32 mouse cellular contexts compared by ENCODE assay signal in genomic region chr11:49124169-49124568, GRCm38 (mm10). TPM values are rescaled to one million over a fixed set of nuclear protein-coding genes. Genes with fewer than 3 reads are reported as not detected.
DNase-seq lines count a peak whose midpoint lies in the region; ATAC-seq lines count a peak whose summit lies in the region.
"Had no signal": no experiment of that assay in that cellular context is flagged by ENCODE, and none has a peak within 500 bp of the region (broad histone marks: within the 10 kb centered on the region; RNA-seq: fewer than 3 reads in every experiment).

No protein-coding gene starts in this region.

- no peak overlapping the region for H3K9ac ChIP-seq in liver, embryonic 12.5 days
- H3K9ac ChIP-seq: embryonic facial prominence, embryonic 13.5 days; forebrain, embryonic 15.5 days; heart, embryonic 12.5 days; intestine, embryonic 15.5 days; limb, embryonic 12.5 days had no signal

- no peak for DNase-seq in frontal cortex, postnatal 10 days (ENCODE audit: low spot score in 2 of 2)
- DNase-seq in ZHBTc4 (ENCODE audit: low read depth, low spot score): peak; percentile 21
- no peak for DNase-seq in thymus, postnatal 25 days
- no peak for DNase-seq in spleen, postnatal 14 days (ENCODE audit: low spot score in 2 of 2)
- no peak for DNase-seq in cerebellum, postnatal 10 days
- DNase-seq in urinary bladder, postnatal 10 days (ENCODE audit: low spot score): no peak
- DNase-seq: adrenal gland, adult 2 months; cerebellum, adult 9-10 months; gastrocnemius, postnatal 25 days; heart, adult 18-20 months; heart, postnatal 10 days; kidney, adult 9 months; kidney, postnatal 14 days; lung, adult 2 months; lung, postnatal 14 days; thymus, adult 18-20 months; thymus, postnatal 4 days had no signal

- WGBS in liver, embryonic 12.5 days (ENCODE audit: insufficient replicate concordance): 70% methylated on average over 2 of the region's 2 CpGs

- H3K4me2 ChIP-seq in liver, embryonic 12.5 days: no peak overlapping the region
- H3K4me2 ChIP-seq: embryonic facial prominence, embryonic 13.5 days; forebrain, embryonic 15.5 days; heart, embryonic 12.5 days; intestine, embryonic 15.5 days; limb, embryonic 12.5 days; midbrain, embryonic 11.5 days had no signal

- no peaks in the 10 kb centered on the region for H3K9me3 ChIP-seq in liver, embryonic 12.5 days (replicated peaks)
- H3K9me3 ChIP-seq: embryonic facial prominence, embryonic 13.5 days; forebrain, embryonic 15.5 days; heart, embryonic 12.5 days; hindbrain, embryonic 10.5 days; intestine, embryonic 15.5 days; limb, embryonic 12.5 days had no signal

- peak; percentile 86 for ATAC-seq in frontal cortex, adult (ENCODE audit: low TSS enrichment)
- peak; percentile 63; the same call in 1 of the 2 replicates for ATAC-seq in liver, embryonic 12.5 days
- ATAC-seq: CD4-positive, CD25-positive, alpha-beta regulatory T cell, adult 4 months; forebrain, embryonic 15.5 days; hindbrain, embryonic 16.5 days; intestine, embryonic 15.5 days had no signal

- 0 out of 2 replicates have a peak overlapping the region, but pooled peaks have one; percentile 28 for H3K27ac ChIP-seq in liver, embryonic 12.5 days
- H3K27ac ChIP-seq: embryonic facial prominence, embryonic 13.5 days; forebrain, embryonic 15.5 days; hindbrain, embryonic 10.5 days; intestine, embryonic 15.5 days; limb, embryonic 12.5 days had no signal

- no peak overlapping the region for H3K4me3 ChIP-seq in liver, embryonic 12.5 days
- H3K4me3 ChIP-seq: embryonic facial prominence, embryonic 13.5 days; forebrain, embryonic 15.5 days; heart, embryonic 12.5 days; hindbrain, embryonic 10.5 days; intestine, embryonic 15.5 days; limb, embryonic 12.5 days had no signal

- H3K36me3 ChIP-seq in liver, embryonic 12.5 days: no peaks in the 10 kb centered on the region
- H3K36me3 ChIP-seq: embryonic facial prominence, embryonic 13.5 days; forebrain, embryonic 15.5 days; heart, embryonic 12.5 days; hindbrain, embryonic 10.5 days; intestine, embryonic 15.5 days; limb, embryonic 12.5 days had no signal

- peaks cover 11% of the 10 kb centered on the region; the same call in 1 of the 2 replicates for H3K4me1 ChIP-seq in liver, embryonic 12.5 days
- H3K4me1 ChIP-seq: embryonic facial prominence, embryonic 13.5 days; forebrain, embryonic 15.5 days; heart, embryonic 12.5 days; hindbrain, embryonic 10.5 days; limb, embryonic 12.5 days had no signal

- H3K27me3 ChIP-seq in liver, embryonic 12.5 days (replicated peaks): no peaks in the 10 kb centered on the region
- H3K27me3 ChIP-seq: embryonic facial prominence, embryonic 13.5 days; forebrain, embryonic 15.5 days; heart, embryonic 12.5 days; intestine, embryonic 15.5 days; limb, embryonic 12.5 days had no signal

RNA-seq across cellular contexts. Expression of gene Olfr1396, which starts 9.5 kb away (rescaled TPM):
- not detected in 2 replicates for polyA plus RNA-seq in liver, embryonic 12.5 days (2016; fragmentation: Nextera tagmentation; extraction: Ambion mirVana)
- polyA plus RNA-seq: embryonic facial prominence, embryonic 13.5 days; forebrain, embryonic 15.5 days; heart, embryonic 12.5 days; hindbrain, embryonic 10.5 days; hindbrain, embryonic 16.5 days; intestine, embryonic 15.5 days; limb, embryonic 12.5 days; midbrain, embryonic 11.5 days; midbrain, postnatal 0 days; neural tube, embryonic 14.5 days; stomach, embryonic 14.5 days had no signal

RNA-seq across cellular contexts. Expression of gene Olfr1395, which starts 17.9 kb away (rescaled TPM):
- not detected in 2 replicates for polyA plus RNA-seq in liver, embryonic 12.5 days (2016; fragmentation: Nextera tagmentation; extraction: Ambion mirVana)
- polyA plus RNA-seq: adrenal gland, adult 2 months; CD4-positive, CD25-positive, alpha-beta regulatory T cell, adult 4 months; embryonic facial prominence, embryonic 13.5 days; forebrain, embryonic 15.5 days; heart, embryonic 12.5 days; hindbrain, embryonic 10.5 days; hindbrain, embryonic 16.5 days; intestine, embryonic 15.5 days; limb, embryonic 12.5 days; lung, adult 2 months; midbrain, embryonic 11.5 days; midbrain, postnatal 0 days; neural tube, embryonic 14.5 days; spleen, adult 2 months; stomach, embryonic 14.5 days had no signal

RNA-seq across cellular contexts. Expression of gene Olfr1394, which starts 30.0 kb away (rescaled TPM):
- polyA plus RNA-seq in liver, embryonic 12.5 days (2016; fragmentation: Nextera tagmentation; extraction: Ambion mirVana): not detected in 2 replicates
- polyA plus RNA-seq: adrenal gland, adult 2 months; CD4-positive, CD25-positive, alpha-beta regulatory T cell, adult 4 months; embryonic facial prominence, embryonic 13.5 days; forebrain, embryonic 15.5 days; heart, embryonic 12.5 days; hindbrain, embryonic 10.5 days; hindbrain, embryonic 16.5 days; intestine, embryonic 15.5 days; limb, embryonic 12.5 days; lung, adult 2 months; midbrain, embryonic 11.5 days; midbrain, postnatal 0 days; neural tube, embryonic 14.5 days; spleen, adult 2 months; stomach, embryonic 14.5 days had no signal

RNA-seq across cellular contexts. Expression of gene Ifi47, which starts 47.8 kb away (rescaled TPM):
- polyA plus RNA-seq in liver, embryonic 12.5 days (2016; fragmentation: Nextera tagmentation; extraction: Ambion mirVana): 7.0 and 7.2 TPM in 2 replicates
- polyA plus RNA-seq: neural tube, embryonic 14.5 days had no signal
